Mouse (Mus musculus): Measurements from ENCODE around the gene Aatf. TPM values are rescaled to one million over a fixed set of nuclear protein-coding genes. Genes with fewer than 3 reads are reported as not detected.

Aatf gene
- polyA plus RNA-seq, 1 experiment = 14.0 TPM

DNA sequence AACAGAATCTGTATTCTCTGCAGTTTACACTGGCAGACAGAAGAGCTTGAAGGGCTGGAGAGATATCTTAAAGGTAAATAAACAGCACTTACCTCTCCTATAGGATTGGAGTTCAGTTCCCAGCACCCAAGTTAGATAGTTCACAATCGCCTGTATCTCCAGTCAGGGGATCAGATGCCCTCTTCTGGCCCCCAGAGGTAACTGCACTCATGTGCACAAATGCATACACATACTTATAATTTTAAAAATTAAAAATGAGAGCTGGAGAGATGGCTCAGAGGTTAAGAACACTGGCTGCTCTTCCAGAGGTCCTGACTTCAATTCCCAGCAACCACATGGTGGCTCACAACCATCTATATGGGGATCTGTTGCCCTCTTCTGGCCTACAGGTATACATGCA lies 9.0 kb downstream of the Aatf start:
- H3K27ac ChIP-seq (ENCODE audit: insufficient read depth, low read length) = no peak overlapping the region
- DNase-seq = no peak
- TF ChIP-seq CTCF (IDR thresholded peaks at IDR 0.05; ENCODE audit: borderline replicate concordance, insufficient read depth, low read depth, low read length) = no peak
- no peak for TF ChIP-seq POLR2A (IDR thresholded peaks at IDR 0.05; ENCODE audit: borderline replicate concordance, insufficient read depth, low read length)
- WGBS = 98% methylated on average over 1 of the region's 1 CpGs
- no peak overlapping the region for H3K4me3 ChIP-seq (replicated peaks; ENCODE audit: insufficient read depth, low read depth, low read length)
- no peaks in the 10 kb centered on the region for H3K27me3 ChIP-seq (ENCODE audit: control insufficient read depth, insufficient read depth, low read length)
- H3K4me1 ChIP-seq (ENCODE audit: control insufficient read depth, insufficient read depth, low read length) = no peaks in the 10 kb centered on the region

DNA sequence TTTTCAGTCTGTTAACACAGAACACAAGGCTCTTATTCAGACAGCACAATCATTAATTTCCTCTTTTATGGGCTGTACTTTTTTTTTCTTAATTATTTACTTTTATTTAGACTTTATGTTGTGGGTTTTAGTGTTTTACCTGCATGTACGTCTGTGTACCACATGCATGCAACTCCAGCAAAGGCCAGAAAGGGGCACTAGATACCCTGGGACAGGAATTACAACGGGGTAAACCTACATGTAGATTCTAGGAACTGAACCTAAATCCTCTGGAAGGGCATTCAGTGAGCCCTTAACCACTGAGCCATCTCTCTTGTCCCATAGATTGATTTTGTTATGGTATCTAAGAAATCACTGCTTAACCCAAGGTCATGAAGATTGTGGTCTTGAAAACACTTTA lies 15.4 kb downstream of the Aatf start:
- Histone ChIP-seq H3K4me3 (replicated peaks; ENCODE audit: insufficient read depth, low read depth, low read length) (no peak overlapping the region), H3K27ac (ENCODE audit: insufficient read depth, low read length) (no peak overlapping the region), H3K27me3 (ENCODE audit: control insufficient read depth, insufficient read depth, low read length) (no peaks in the 10 kb centered on the region), H3K4me1 (ENCODE audit: control insufficient read depth, insufficient read depth, low read length) (no peaks in the 10 kb centered on the region)
- DNase-seq = peak in 1 of 2 experiments; percentile 22
- no peak for TF ChIP-seq POLR2A (IDR thresholded peaks at IDR 0.05; ENCODE audit: borderline replicate concordance, insufficient read depth, low read length)
- TF ChIP-seq CTCF (IDR thresholded peaks at IDR 0.05; ENCODE audit: borderline replicate concordance, insufficient read depth, low read depth, low read length) = peak; percentile 56; the same call in 1 of the 2 replicates
- WGBS = 66% methylated on average over 2 of the region's 2 CpGs

GRCm38 (mm10) chr11:84496901-84497300 lies 16.4 kb downstream of the Aatf start:
- H3K27ac ChIP-seq (ENCODE audit: insufficient read depth, low read length) = no peak overlapping the region
- DNase-seq = no peak
- no peak overlapping the region for H3K4me3 ChIP-seq (replicated peaks; ENCODE audit: insufficient read depth, low read depth, low read length)
- no peaks in the 10 kb centered on the region for H3K4me1 ChIP-seq (ENCODE audit: control insufficient read depth, insufficient read depth, low read length)
- no peak for TF ChIP-seq POLR2A (IDR thresholded peaks at IDR 0.05; ENCODE audit: borderline replicate concordance, insufficient read depth, low read length)
- TF ChIP-seq CTCF (IDR thresholded peaks at IDR 0.05; ENCODE audit: borderline replicate concordance, insufficient read depth, low read depth, low read length) = no peak
- H3K27me3 ChIP-seq (ENCODE audit: control insufficient read depth, insufficient read depth, low read length) = no peaks in the 10 kb centered on the region

DNA sequence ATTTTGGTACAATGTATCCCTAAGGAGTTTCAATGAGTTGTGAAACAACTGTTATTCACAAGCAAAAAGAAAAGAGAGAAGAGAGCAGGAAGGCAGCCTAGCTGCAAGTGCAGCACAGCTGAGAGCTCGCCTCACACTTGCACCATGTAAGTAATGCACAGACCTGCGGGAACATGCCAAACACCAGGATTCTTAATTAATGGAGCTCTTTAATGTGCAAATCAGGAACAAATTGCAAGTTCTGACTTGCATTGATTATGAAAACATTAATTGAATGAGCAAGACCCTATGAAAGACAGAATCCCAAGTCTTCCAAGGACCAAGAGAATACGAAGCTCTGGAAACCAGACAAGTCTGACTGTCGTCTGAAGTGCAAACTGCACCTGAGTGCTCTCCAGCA lies 17.5 kb downstream of the Aatf start:
- 72% methylated on average over 4 of the region's 4 CpGs for WGBS
- H3K27ac ChIP-seq (ENCODE audit: insufficient read depth, low read length) = no peak overlapping the region

GRCm38 (mm10) chr11:84481661-84482060 lies 31.7 kb downstream of the Aatf start:
- Histone ChIP-seq H3K27me3 (ENCODE audit: control insufficient read depth, insufficient read depth, low read length) (no peaks in the 10 kb centered on the region), H3K4me1 (ENCODE audit: control insufficient read depth, insufficient read depth, low read length) (no peaks in the 10 kb centered on the region), H3K27ac (ENCODE audit: insufficient read depth, low read length) (no peak overlapping the region), H3K4me3 (replicated peaks; ENCODE audit: insufficient read depth, low read depth, low read length) (no peak overlapping the region)
- TF ChIP-seq CTCF (IDR thresholded peaks at IDR 0.05; ENCODE audit: borderline replicate concordance, insufficient read depth, low read depth, low read length) (no peak), POLR2A (IDR thresholded peaks at IDR 0.05; ENCODE audit: borderline replicate concordance, insufficient read depth, low read length) (no peak)
- DNase-seq = no peak
- 48% methylated on average over 7 of the region's 7 CpGs for WGBS

More for the DNA sequence above, 17.5 kb downstream of the Aatf start:
- TF ChIP-seq POLR2A (IDR thresholded peaks at IDR 0.05; ENCODE audit: borderline replicate concordance, insufficient read depth, low read length) (no peak), CTCF (IDR thresholded peaks at IDR 0.05; ENCODE audit: borderline replicate concordance, insufficient read depth, low read depth, low read length) (no peak)
- H3K4me1 ChIP-seq (ENCODE audit: control insufficient read depth, insufficient read depth, low read length) = no peaks in the 10 kb centered on the region
- DNase-seq = no peak
- H3K4me3 ChIP-seq (replicated peaks; ENCODE audit: insufficient read depth, low read depth, low read length) = no peak overlapping the region
- H3K27me3 ChIP-seq (ENCODE audit: control insufficient read depth, insufficient read depth, low read length) = no peaks in the 10 kb centered on the region

- TF ChIP-seq CTCF (IDR thresholded peaks at IDR 0.05; ENCODE audit: borderline replicate concordance, insufficient read depth, low read depth, low read length) (no peak), POLR2A (IDR thresholded peaks at IDR 0.05; ENCODE audit: borderline replicate concordance, insufficient read depth, low read length) (no peak)
- no peaks in the 10 kb centered on the region for H3K27me3 ChIP-seq (ENCODE audit: control insufficient read depth, insufficient read depth, low read length)
- WGBS = 30% methylated on average over 3 of the region's 3 CpGs
- no peaks in the 10 kb centered on the region for H3K4me1 ChIP-seq (ENCODE audit: control insufficient read depth, insufficient read depth, low read length)
- DNase-seq = no peak
- H3K4me3 ChIP-seq (replicated peaks; ENCODE audit: insufficient read depth, low read depth, low read length) = no peak overlapping the region
- H3K27ac ChIP-seq (ENCODE audit: insufficient read depth, low read length) = no peak overlapping the region
Observed at GRCm38 (mm10) chr11:84480451-84480850, 32.9 kb downstream of the Aatf start.

GRCm38 (mm10) chr11:84476641-84477040 lies 36.7 kb downstream of the Aatf start:
- WGBS = 97% methylated on average over 2 of the region's 2 CpGs
- Histone ChIP-seq H3K4me3 (replicated peaks; ENCODE audit: insufficient read depth, low read depth, low read length) (no peak overlapping the region), H3K27ac (ENCODE audit: insufficient read depth, low read length) (no peak overlapping the region), H3K27me3 (ENCODE audit: control insufficient read depth, insufficient read depth, low read length) (no peaks in the 10 kb centered on the region), H3K4me1 (ENCODE audit: control insufficient read depth, insufficient read depth, low read length) (no peaks in the 10 kb centered on the region)
- TF ChIP-seq CTCF (IDR thresholded peaks at IDR 0.05; ENCODE audit: borderline replicate concordance, insufficient read depth, low read depth, low read length) = no peak
- no peak for TF ChIP-seq POLR2A (IDR thresholded peaks at IDR 0.05; ENCODE audit: borderline replicate concordance, insufficient read depth, low read length)
- no peak for DNase-seq

- TF ChIP-seq CTCF (IDR thresholded peaks at IDR 0.05; ENCODE audit: borderline replicate concordance, insufficient read depth, low read depth, low read length) (no peak), POLR2A (IDR thresholded peaks at IDR 0.05; ENCODE audit: borderline replicate concordance, insufficient read depth, low read length) (no peak)
- DNase-seq = no peak
- H3K4me1 ChIP-seq (ENCODE audit: control insufficient read depth, insufficient read depth, low read length) = no peaks in the 10 kb centered on the region
- H3K27ac ChIP-seq (ENCODE audit: insufficient read depth, low read length) = no peak overlapping the region
- H3K27me3 ChIP-seq (ENCODE audit: control insufficient read depth, insufficient read depth, low read length) = no peaks in the 10 kb centered on the region
- 97% methylated on average over 4 of the region's 4 CpGs for WGBS
- no peak overlapping the region for H3K4me3 ChIP-seq (replicated peaks; ENCODE audit: insufficient read depth, low read depth, low read length)
Observed at GRCm38 (mm10) chr11:84475991-84476390, 37.3 kb downstream of the Aatf start.

Data from cerebellum, adult 2 months (tissue).